Mouse (Mus musculus): Measurements from ENCODE around the gene Gpr152. TPM values are rescaled to one million over a fixed set of nuclear protein-coding genes. Genes with fewer than 3 reads are reported as not detected.
"Not testable (repeated sequence)": the region's sequence is repeated elsewhere in the genome, so short reads cannot be mapped to it uniquely, and the experiment has no call there.

Gene Gpr152
- total RNA-seq, 2 experiments from 2014 or later = not detected

- Histone ChIP-seq H3K4me3 (peak within 1 kb of the TSS; percentile 96), H3K27ac (peak within 1 kb of the TSS; percentile 93)
- TF ChIP-seq CTCF (IDR thresholded peaks at IDR 0.05) = peak; percentile 66
- intact Hi-C loops (cut with DNase I) = loop anchor here (5.0 kb wide), 2 partner anchors 36 to 66 kb away; partner anchors contain the start of genes Ppp1ca, Rps6kb2 and Tbc1d10c
- peak; percentile 99 for DNase-seq
These were observed 13.6 kb upstream of the Gpr152 start, which contains the start of gene Aip for GRCm38 (mm10) chr19:4125741-4126696. TSS of gene Aip (minus strand) at chr19:4125858.

GRCm38 (mm10) chr19:4126759-4127495, 12.7 kb upstream of the Gpr152 start:
- DNase-seq = no peak
- H3K27ac ChIP-seq = peak overlapping the region; percentile 93
- intact Hi-C loops (cut with DNase I) = loop anchor here (5.0 kb wide), 2 partner anchors 35 to 65 kb away; partner anchors contain the start of genes Ppp1ca, Rps6kb2 and Tbc1d10c
- no peak for TF ChIP-seq CTCF (IDR thresholded peaks at IDR 0.05)
- peak overlapping the region; percentile 96 for H3K4me3 ChIP-seq

GRCm38 (mm10) chr19:4129462-4129861, 10.1 kb upstream of the Gpr152 start:
- Histone ChIP-seq H3K4me3 (no peak overlapping the region), H3K27ac (peak overlapping the region; percentile 55)
- no peak for TF ChIP-seq CTCF (IDR thresholded peaks at IDR 0.05)
- DNase-seq = no peak
- intact Hi-C loops (cut with DNase I) = loop anchor here (5.0 kb wide), 2 partner anchors 33 to 63 kb away; partner anchors contain the start of genes Ppp1ca, Rps6kb2 and Tbc1d10c

- H3K27ac ChIP-seq = peak overlapping the region; percentile 55; the same call in 1 of the 2 replicates
- intact Hi-C loops (cut with DNase I) = no loop called here
- H3K4me3 ChIP-seq = no peak overlapping the region
- no peak for DNase-seq
- TF ChIP-seq CTCF (IDR thresholded peaks at IDR 0.05) = no peak
These were observed 9.5 kb upstream of the Gpr152 start for GRCm38 (mm10) chr19:4130106-4130505.

- Histone ChIP-seq H3K27ac (no peak overlapping the region), H3K4me3 (no peak overlapping the region)
- TF ChIP-seq CTCF (IDR thresholded peaks at IDR 0.05) = no peak
- no peak for DNase-seq
- intact Hi-C loops (cut with DNase I) = no loop called here
These were observed 8.5 kb upstream of the Gpr152 start for GRCm38 (mm10) chr19:4131075-4131474.

GRCm38 (mm10) chr19:4131768-4132167, 7.8 kb upstream of the Gpr152 start:
- no peak for DNase-seq

GRCm38 (mm10) chr19:4134354-4134753, 5.2 kb upstream of the Gpr152 start:
- TF ChIP-seq CTCF (IDR thresholded peaks at IDR 0.05) = no peak
- no peak for DNase-seq
- intact Hi-C loops (cut with DNase I) = no loop called here
- Histone ChIP-seq H3K27ac (no peak overlapping the region), H3K4me3 (no peak overlapping the region)

More at GRCm38 (mm10) chr19:4131768-4132167, 7.8 kb upstream of the Gpr152 start:
- no peak overlapping the region for H3K4me3 ChIP-seq
- H3K27ac ChIP-seq = no peak overlapping the region
- intact Hi-C loops (cut with DNase I) = no loop called here
- TF ChIP-seq CTCF (IDR thresholded peaks at IDR 0.05) = no peak

- H3K27ac ChIP-seq; intact Hi-C loops (cut with DNase I); DNase-seq; H3K4me3 ChIP-seq: not testable (repeated sequence)
These were observed 4.2 kb upstream of the Gpr152 start for GRCm38 (mm10) chr19:4135229-4135962.

- intact Hi-C loops (cut with DNase I); H3K4me3 ChIP-seq; H3K27ac ChIP-seq; DNase-seq: not testable (repeated sequence)
- peak; percentile 53 for TF ChIP-seq CTCF (IDR thresholded peaks at IDR 0.05)
These were observed 3.6 kb upstream of the Gpr152 start for GRCm38 (mm10) chr19:4135963-4136345.

GRCm38 (mm10) chr19:4136463-4136862, 3.1 kb upstream of the Gpr152 start:
- DNase-seq = no peak
- intact Hi-C loops (cut with DNase I) = no loop called here
- no peak overlapping the region for H3K4me3 ChIP-seq
- no peak for TF ChIP-seq CTCF (IDR thresholded peaks at IDR 0.05)
- H3K27ac ChIP-seq = no peak overlapping the region

- Histone ChIP-seq H3K27ac (no peak overlapping the region), H3K4me3 (no peak overlapping the region)
- intact Hi-C loops (cut with DNase I) = no loop called here
- DNase-seq = no peak
- no peak for TF ChIP-seq CTCF (IDR thresholded peaks at IDR 0.05)
These were observed 1.7 kb upstream of the Gpr152 start for GRCm38 (mm10) chr19:4137913-4138312.

GRCm38 (mm10) chr19:4140147-4140546, 560 bp downstream of the Gpr152 start:
- no peak overlapping the region for H3K4me3 ChIP-seq
- no peak for TF ChIP-seq CTCF (IDR thresholded peaks at IDR 0.05)
- intact Hi-C loops (cut with DNase I) = no loop called here
- no peak overlapping the region for H3K27ac ChIP-seq
- no peak for DNase-seq

Measured in gastrocnemius, adult 2 months (tissue).